Mouse (Mus musculus) gastrocnemius, postnatal 4 days (tissue): ENCODE results near the gene Kif3c. TPM values are rescaled to one million over a fixed set of nuclear protein-coding genes. Genes with fewer than 3 reads are reported as not detected.

Experiments used
- DNase-seq, 2 experiments: peaks; one replicate each; pipeline ENCODE4 v3.0.0; 2021 to 2022; ENCODE audit warnings: low spot score in 2 of 2, mixed read lengths in 2 of 2
- total RNA-seq, 2 experiments: library from RNA; stranded (reverse); gene quantifications; 2 replicates each; pipeline ENCODE4 v1.2.3; 2021

The Kif3c gene
- total RNA-seq, 2 experiments from 2014 or later, result 12.7 to 12.8 TPM

GRCm38 (mm10) chr12:3422786-3423185 is 57.9 kb downstream of the Kif3c start:
- no peak for DNase-seq

GRCm38 (mm10) chr12:3424179-3424578 is 59.2 kb downstream of the Kif3c start:
- no peak for DNase-seq

- no peak for DNase-seq
Measured at GRCm38 (mm10) chr12:3425375-3426341, 60.7 kb downstream of the Kif3c start.

- DNase-seq, result peak; percentile 98 to 100
Measured at GRCm38 (mm10) chr12:3426530-3427034, 61.6 kb downstream of the Kif3c start, which contains the start of gene Asxl2. TSS of gene Asxl2 (plus strand) at chr12:3426857.

GRCm38 (mm10) chr12:3427067-3427889 is 62.3 kb downstream of the Kif3c start:
- peak; percentile 27 to 69 for DNase-seq

GRCm38 (mm10) chr12:3427891-3428775 is 63.2 kb downstream of the Kif3c start:
- DNase-seq, result no peak

GRCm38 (mm10) chr12:3429681-3430442 is 64.9 kb downstream of the Kif3c start:
- DNase-seq, result no peak

- DNase-seq, result no peak
Measured at GRCm38 (mm10) chr12:3430443-3430753, 65.5 kb downstream of the Kif3c start.

- DNase-seq, result no peak
Measured at GRCm38 (mm10) chr12:3430985-3431384, 66.1 kb downstream of the Kif3c start.

GRCm38 (mm10) chr12:3433736-3434135 is 68.8 kb downstream of the Kif3c start:
- no peak for DNase-seq

- DNase-seq, result no peak
Measured at GRCm38 (mm10) chr12:3436446-3436845, 71.5 kb downstream of the Kif3c start.

- no peak for DNase-seq
Measured at GRCm38 (mm10) chr12:3437815-3438214, 72.9 kb downstream of the Kif3c start.

- no peak for DNase-seq
Measured at GRCm38 (mm10) chr12:3440916-3441315, 76.0 kb downstream of the Kif3c start.

- no peak for DNase-seq
Measured at GRCm38 (mm10) chr12:3441361-3441760, 76.4 kb downstream of the Kif3c start.

- DNase-seq, result no peak
Measured at GRCm38 (mm10) chr12:3453554-3453953, 88.6 kb downstream of the Kif3c start.

Other genes with a start within 250 kb of the Kif3c start
- gene Rab10, start 55.2 kb upstream of the Kif3c start, total RNA-seq, result 100 to 1,000 TPM; 196 to 210 TPM
- gene Asxl2, start 61.7 kb downstream of the Kif3c start, total RNA-seq, result 10 to 100 TPM; 25.3 to 29.7 TPM
- 10 to 100 TPM; 10.1 to 10.9 TPM for gene Dtnb, start 207.2 kb downstream of the Kif3c start, total RNA-seq